Mouse (Mus musculus) CH12.LX (cell line): ENCODE results near the gene Shtn1.

Experiments used
- CTCF ChIP-seq, 2 experiments: IDR thresholded peaks in 1 of 2; conservative IDR thresholded peaks in 1 of 2; 2 replicates each; pipeline ENCODE4 v1.5.1; 2011 to 2012; ENCODE audit warnings: low read depth in 2 of 2, low read length in 2 of 2, improper control_type of control experiment in 1 of 2, inconsistent platforms in 1 of 2, mild to moderate bottlenecking in 1 of 2, moderate library complexity in 1 of 2
- E2F4 ChIP-seq: IDR thresholded peaks from 2 replicates; pipeline ENCODE4 v1.6.1; 2011; ENCODE audit warnings: low read depth, low read length, improper control_type of control experiment; ENCODE audit not compliant: insufficient replicate concordance
- MAX ChIP-seq: IDR thresholded peaks from 2 replicates; pipeline ENCODE4 v1.6.1; 2011; ENCODE audit warnings: low read length, improper control_type of control experiment
- MEF2A ChIP-seq: IDR thresholded peaks from 2 replicates; pipeline ENCODE4 v1.6.1; 2014; ENCODE audit warnings: low read depth, mild to moderate bottlenecking, inconsistent platforms, low read length, improper control_type of control experiment, borderline replicate concordance
- POLR2A ChIP-seq: IDR thresholded peaks from 2 replicates; pipeline ENCODE4 v1.6.1; 2011; ENCODE audit warnings: low read depth, mild to moderate bottlenecking, improper control_type of control experiment, low read length

- TF ChIP-seq CTCF (conservative IDR thresholded peaks at IDR 0.05 in 1 of 2, IDR thresholded peaks at IDR 0.05 in 1 of 2; ENCODE audit: low read depth in 2 of 2, low read length in 2 of 2) (no peak), MEF2A (no peak), MAX (no peak), E2F4 (no peak), POLR2A (no peak)
Observed at GRCm38 (mm10) chr19:58981571-58981970, 94.3 kb downstream of the Shtn1 start.
